Mouse (Mus musculus) gastrocnemius, postnatal 4 days (tissue): ENCODE measurements at regions not wholly inside any gene's neighbourhood (a gene's known extent, or its start where the extent isn't known, plus 50 kb on each side); places are given as distances from the start of the nearest gene placed in this dataset.

Experiments
- DNase-seq, 2 experiments: peaks; one replicate each; pipeline ENCODE4 v3.0.0; 2021 to 2022; ENCODE audit warnings: low spot score in 2 of 2, mixed read lengths in 2 of 2

GRCm38 (mm10) chr11:92858170-92858569 is 239.7 kb upstream of the Car10 start:
- DNase-seq = no peak

DNA sequence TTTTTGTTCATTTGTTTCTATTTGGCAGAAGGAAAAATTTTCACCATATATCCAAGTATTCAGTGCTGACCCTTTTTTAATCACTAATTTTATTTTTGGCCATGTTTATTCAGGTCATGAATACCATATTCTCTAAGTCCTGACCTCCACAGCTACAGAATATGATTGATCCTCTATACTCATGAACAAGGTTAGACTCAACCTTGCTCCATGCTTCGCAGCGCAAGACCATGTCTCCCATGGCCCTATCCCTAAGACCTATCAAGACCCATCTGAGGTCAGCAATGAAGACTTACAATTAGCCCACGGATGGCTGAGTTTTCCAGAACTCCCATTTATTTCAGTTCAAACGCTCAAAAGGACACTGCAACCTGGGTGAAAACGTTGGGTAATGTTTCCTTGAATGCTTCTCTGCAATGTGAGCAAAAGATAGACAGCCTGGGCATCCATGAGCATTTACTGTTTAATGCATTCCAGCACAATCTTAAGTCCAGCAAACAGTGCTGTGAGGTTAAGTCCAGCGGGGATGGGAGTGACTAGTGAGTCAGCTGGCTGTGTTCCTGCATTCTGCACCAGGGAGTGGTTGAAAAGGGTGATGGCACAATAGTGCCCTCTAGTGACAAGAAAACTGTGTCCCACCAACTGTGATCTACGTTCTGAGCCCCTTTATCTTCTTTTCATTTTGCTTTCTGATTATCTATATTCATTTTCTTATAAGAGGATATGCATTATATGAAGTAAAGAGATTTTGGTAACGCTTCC is 208.0 kb upstream of the Car10 start:
- DNase-seq = peak; percentile 24 to 61

GRCm38 (mm10) chr11:92899296-92899695 is 198.5 kb upstream of the Car10 start:
- no peak for DNase-seq
